Mouse (Mus musculus) small intestine, adult 2 months (tissue): Measurements from ENCODE around the gene Vps13d.

Experiments
- CTCF ChIP-seq: fragments of 200-500 bp; IDR thresholded peaks from 2 replicates; pipeline ENCODE4 v1.5.1; 2012; ENCODE audit warnings: low read depth, mild to moderate bottlenecking, control low read depth, inconsistent platforms, low read length, moderate library complexity, mixed read lengths; ENCODE audit not compliant: insufficient replicate concordance, insufficient read length; ENCODE audit errors: extremely low read depth
- POLR2A ChIP-seq: fragments of 200-500 bp; IDR thresholded peaks from 2 replicates; pipeline ENCODE4 v1.6.1; 2012; ENCODE audit warnings: low read depth, mild to moderate bottlenecking, control low read depth, inconsistent platforms, low read length, moderate library complexity

- TF ChIP-seq CTCF (no peak), POLR2A (no peak)
Observed at GRCm38 (mm10) chr4:145051209-145051969, 143.4 kb downstream of the Vps13d start.
